Mouse (Mus musculus): ENCODE data around the gene Trim43b. TPM values are rescaled to one million over a fixed set of nuclear protein-coding genes. Genes with fewer than 3 reads are reported as not detected.
A peak's percentile ranks its signal among the peaks of the same experiment; 100 is the strongest.
"Not testable (repeated sequence)": the region's sequence is repeated elsewhere in the genome, so short reads cannot be mapped to it uniquely, and the experiment has no call there.

Trim43b gene
- total RNA-seq (2014; rRNA removed) (not detected in 2 replicates), polyA plus RNA-seq (2015; fragmentation: Nextera tagmentation; extraction: Ambion mirVana) (not detected in 2 replicates)

- not testable (repeated sequence) for ATAC-seq
Observed at GRCm38 (mm10) chr9:89092735-89093134, at the start of gene Trim43b. Trim43b (minus strand) TSS chr9:89092835.

GRCm38 (mm10) chr9:89104576-89104975 is 11.9 kb upstream of the Trim43b start:
- not testable (repeated sequence) for H3K27ac ChIP-seq (ENCODE audit: low read depth, low read length); DNase-seq; H3K4me3 ChIP-seq (ENCODE audit: low read depth, low read length); ATAC-seq; H3K27me3 ChIP-seq (ENCODE audit: insufficient read depth, low read length); H3K9me3 ChIP-seq (ENCODE audit: low read length); H3K9ac ChIP-seq; H3K4me2 ChIP-seq (ENCODE audit: low read depth); H3K4me1 ChIP-seq (ENCODE audit: insufficient read depth); H3K36me3 ChIP-seq (ENCODE audit: insufficient read depth)
- WGBS: 95% methylated on average over 7 of the region's 7 CpGs

More at GRCm38 (mm10) chr9:89092735-89093134, at the start of gene Trim43b:
- not testable (repeated sequence) for H3K36me3 ChIP-seq (ENCODE audit: insufficient read depth); H3K9ac ChIP-seq; H3K4me2 ChIP-seq (ENCODE audit: low read depth); DNase-seq; H3K9me3 ChIP-seq (ENCODE audit: low read length); H3K27me3 ChIP-seq (ENCODE audit: insufficient read depth, low read length); H3K4me1 ChIP-seq (ENCODE audit: insufficient read depth); H3K27ac ChIP-seq (ENCODE audit: low read depth, low read length); H3K4me3 ChIP-seq (ENCODE audit: low read depth, low read length)
- 53% methylated on average over 1 of the region's 2 CpGs for WGBS

GRCm38 (mm10) chr9:89086746-89087145 is 5.9 kb downstream of the Trim43b start:
- H3K4me1 ChIP-seq (ENCODE audit: insufficient read depth); H3K36me3 ChIP-seq (ENCODE audit: insufficient read depth); H3K4me2 ChIP-seq (ENCODE audit: low read depth); DNase-seq; H3K9ac ChIP-seq; H3K9me3 ChIP-seq (ENCODE audit: low read length); H3K4me3 ChIP-seq (ENCODE audit: low read depth, low read length); H3K27me3 ChIP-seq (ENCODE audit: insufficient read depth, low read length); ATAC-seq; H3K27ac ChIP-seq (ENCODE audit: low read depth, low read length): not testable (repeated sequence)
- 96% methylated on average over 13 of the region's 13 CpGs for WGBS

- not testable (repeated sequence) for H3K9ac ChIP-seq; H3K27me3 ChIP-seq (ENCODE audit: insufficient read depth, low read length); H3K4me3 ChIP-seq (ENCODE audit: low read depth, low read length); H3K9me3 ChIP-seq (ENCODE audit: low read length); H3K27ac ChIP-seq (ENCODE audit: low read depth, low read length); H3K4me1 ChIP-seq (ENCODE audit: insufficient read depth); H3K36me3 ChIP-seq (ENCODE audit: insufficient read depth); ATAC-seq; DNase-seq; H3K4me2 ChIP-seq (ENCODE audit: low read depth)
- WGBS: 89% methylated on average over 10 of the region's 10 CpGs
Observed at GRCm38 (mm10) chr9:89079637-89080036, 13.0 kb downstream of the Trim43b start.

GRCm38 (mm10) chr9:89076508-89076907 is 16.1 kb downstream of the Trim43b start:
- not testable (repeated sequence) for ATAC-seq; H3K36me3 ChIP-seq (ENCODE audit: insufficient read depth); H3K4me3 ChIP-seq (ENCODE audit: low read depth, low read length); H3K27ac ChIP-seq (ENCODE audit: low read depth, low read length); DNase-seq; H3K27me3 ChIP-seq (ENCODE audit: insufficient read depth, low read length); H3K9ac ChIP-seq; H3K9me3 ChIP-seq (ENCODE audit: low read length); H3K4me1 ChIP-seq (ENCODE audit: insufficient read depth); H3K4me2 ChIP-seq (ENCODE audit: low read depth)
- WGBS: 97% methylated on average over 1 of the region's 5 CpGs

- H3K4me2 ChIP-seq (ENCODE audit: low read depth); H3K4me3 ChIP-seq (ENCODE audit: low read depth, low read length); H3K9ac ChIP-seq; H3K4me1 ChIP-seq (ENCODE audit: insufficient read depth); H3K27ac ChIP-seq (ENCODE audit: low read depth, low read length); DNase-seq; H3K27me3 ChIP-seq (ENCODE audit: insufficient read depth, low read length); H3K36me3 ChIP-seq (ENCODE audit: insufficient read depth); H3K9me3 ChIP-seq (ENCODE audit: low read length): not testable (repeated sequence)
- WGBS: 91% methylated on average over 2 of the region's 6 CpGs
- ATAC-seq: peak; percentile 19; the same call in 1 of the 2 replicates
Observed at GRCm38 (mm10) chr9:89067143-89067501, 25.5 kb downstream of the Trim43b start.

- peak; percentile 72 for DNase-seq
- H3K4me2 ChIP-seq (ENCODE audit: low read depth): peak overlapping the region; percentile 8; the same call in 1 of the 2 replicates
- H3K27ac ChIP-seq (ENCODE audit: low read depth, low read length); H3K36me3 ChIP-seq (ENCODE audit: insufficient read depth); H3K9me3 ChIP-seq (ENCODE audit: low read length); H3K4me3 ChIP-seq (ENCODE audit: low read depth, low read length); H3K4me1 ChIP-seq (ENCODE audit: insufficient read depth); H3K27me3 ChIP-seq (ENCODE audit: insufficient read depth, low read length); H3K9ac ChIP-seq: not testable (repeated sequence)
- ATAC-seq: peak; percentile 99
- WGBS: 69% methylated on average over 38 of the region's 44 CpGs
Observed at GRCm38 (mm10) chr9:89066378-89067142, 26.1 kb downstream of the Trim43b start.

Other genes with a start within 250 kb of the Trim43b start
- not detected in 2 replicates for gene Bcl2a1a, start 135.9 kb downstream of the Trim43b start, total RNA-seq (2014; rRNA removed)
- not detected in 2 replicates for gene Bcl2a1a, start 135.9 kb downstream of the Trim43b start, polyA plus RNA-seq (2015; fragmentation: Nextera tagmentation; extraction: Ambion mirVana)
- gene Bcl2a1b, start 106.4 kb upstream of the Trim43b start, total RNA-seq (2014; rRNA removed): 2.8 and 5.2 TPM in 2 replicates
- 2.8 TPM in 2 replicates for gene Bcl2a1b, start 106.4 kb upstream of the Trim43b start, polyA plus RNA-seq (2015; fragmentation: Nextera tagmentation; extraction: Ambion mirVana)
- not detected in 2 replicates for gene Gm29094, start 106.5 kb upstream of the Trim43b start, total RNA-seq (2014; rRNA removed)
- gene Gm29094, start 106.5 kb upstream of the Trim43b start, polyA plus RNA-seq (2015; fragmentation: Nextera tagmentation; extraction: Ambion mirVana): 0.68 and 1.3 TPM in 2 replicates
- 3.2 and 5.7 TPM in 2 replicates for gene Mthfs, start 117.8 kb upstream of the Trim43b start, total RNA-seq (2014; rRNA removed)
- gene Mthfs, start 117.8 kb upstream of the Trim43b start, polyA plus RNA-seq (2015; fragmentation: Nextera tagmentation; extraction: Ambion mirVana): 15.1 and 17.8 TPM in 2 replicates